Mouse (Mus musculus): ENCODE measurements at regions not wholly inside any gene's neighbourhood (a gene's known extent, or its start where the extent isn't known, plus 50 kb on each side); places are given as distances from the start of the nearest gene placed in this dataset.
A peak's percentile ranks its signal among the peaks of the same experiment; 100 is the strongest.

- 85% methylated on average over 1 of the region's 1 CpGs for WGBS
- no peak for DNase-seq (ENCODE audit: low read depth, low spot score)
These were observed 233.8 kb upstream of the Gm26657 start for GRCm38 (mm10) chr4:56506067-56506466.

DNA sequence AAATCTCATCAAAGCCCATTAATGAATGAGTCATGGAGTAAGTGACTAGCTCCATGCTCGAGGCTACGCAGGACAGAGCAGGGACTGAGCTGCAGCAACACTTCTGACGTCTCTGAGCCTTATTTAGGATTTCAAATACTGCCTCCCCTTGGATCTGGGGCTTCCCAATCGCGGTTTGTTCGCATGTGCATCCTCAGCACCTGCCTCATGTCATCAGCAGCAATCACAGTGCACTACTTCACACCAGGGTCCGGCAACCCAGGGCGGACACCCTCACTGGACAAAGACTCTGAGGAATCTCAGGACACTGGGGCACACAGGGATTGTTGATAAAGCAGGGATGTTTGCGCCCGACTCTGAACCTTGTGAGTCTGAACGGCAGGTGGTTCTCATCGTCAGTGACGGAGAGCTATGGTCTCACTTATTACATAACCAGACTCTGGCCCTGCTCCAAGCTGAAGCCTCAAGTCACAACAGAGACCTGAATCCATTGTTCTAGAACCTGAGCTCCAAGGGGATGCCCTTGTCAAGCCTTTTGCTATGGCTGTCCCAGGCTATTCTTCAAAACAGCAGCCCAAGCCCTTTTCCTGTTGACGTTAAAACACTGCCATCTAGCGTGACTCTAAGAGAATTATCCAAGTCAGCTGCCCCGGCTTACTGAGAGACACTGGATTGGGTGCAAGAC, 247.2 kb upstream of the Gm26657 start:
- peak; percentile 36 for DNase-seq (ENCODE audit: low read depth, low spot score)
- 36% methylated on average over 16 of the region's 16 CpGs for WGBS

DNA sequence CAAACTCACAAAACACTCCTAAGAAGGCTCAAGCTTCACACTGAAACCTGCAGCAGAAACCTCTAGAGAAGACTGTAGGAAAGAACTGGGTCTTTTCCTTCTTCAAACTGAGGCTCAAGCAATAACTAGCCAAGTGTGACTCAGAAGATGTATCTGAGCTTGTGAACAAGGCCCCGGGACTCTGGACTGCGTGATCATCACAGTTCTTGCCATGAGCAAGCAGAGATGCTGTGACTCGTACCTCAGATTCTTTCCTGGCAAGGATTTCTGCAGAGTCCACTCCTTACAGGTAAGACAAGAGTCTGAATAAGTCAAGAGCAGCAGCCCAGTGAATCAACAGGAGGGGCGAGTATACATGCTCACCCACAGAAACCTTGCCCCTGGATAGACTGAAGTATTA, 250.5 kb upstream of the Gm26657 start:
- no peak for DNase-seq (ENCODE audit: low read depth, low spot score)
- 79% methylated on average over 4 of the region's 4 CpGs for WGBS

- no peak for DNase-seq (ENCODE audit: low read depth, low spot score)
- WGBS, result 82% methylated on average over 8 of the region's 8 CpGs
These were observed 256.2 kb upstream of the Gm26657 start for GRCm38 (mm10) chr4:56483708-56484107.

DNA sequence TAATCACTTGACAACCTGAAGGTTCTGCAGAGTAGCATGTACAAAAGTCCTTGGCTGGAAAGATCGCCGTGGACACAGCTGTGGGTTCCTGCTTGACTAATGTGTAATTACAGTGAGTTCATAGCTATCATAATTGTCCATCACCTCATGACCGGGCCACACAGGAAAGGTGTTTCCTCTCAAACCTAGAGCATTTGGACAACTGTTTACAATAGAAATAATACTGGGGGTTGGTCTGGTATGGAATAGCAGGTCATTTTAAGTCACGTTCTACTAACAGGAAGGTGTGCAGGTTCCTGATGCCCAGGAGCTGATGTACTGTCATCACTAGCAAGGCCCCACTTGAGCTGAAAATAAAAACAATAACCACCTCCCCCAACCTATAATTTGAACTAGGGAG, 283.1 kb upstream of the Gm26657 start:
- WGBS, result 76% methylated on average over 4 of the region's 4 CpGs
- no peak for DNase-seq (ENCODE audit: low read depth, low spot score)

- WGBS, result 43% methylated on average over 8 of the region's 8 CpGs
- no peak for DNase-seq (ENCODE audit: low read depth, low spot score)
These were observed 318.3 kb upstream of the Gm26657 start for GRCm38 (mm10) chr4:56421575-56421974.

DNA sequence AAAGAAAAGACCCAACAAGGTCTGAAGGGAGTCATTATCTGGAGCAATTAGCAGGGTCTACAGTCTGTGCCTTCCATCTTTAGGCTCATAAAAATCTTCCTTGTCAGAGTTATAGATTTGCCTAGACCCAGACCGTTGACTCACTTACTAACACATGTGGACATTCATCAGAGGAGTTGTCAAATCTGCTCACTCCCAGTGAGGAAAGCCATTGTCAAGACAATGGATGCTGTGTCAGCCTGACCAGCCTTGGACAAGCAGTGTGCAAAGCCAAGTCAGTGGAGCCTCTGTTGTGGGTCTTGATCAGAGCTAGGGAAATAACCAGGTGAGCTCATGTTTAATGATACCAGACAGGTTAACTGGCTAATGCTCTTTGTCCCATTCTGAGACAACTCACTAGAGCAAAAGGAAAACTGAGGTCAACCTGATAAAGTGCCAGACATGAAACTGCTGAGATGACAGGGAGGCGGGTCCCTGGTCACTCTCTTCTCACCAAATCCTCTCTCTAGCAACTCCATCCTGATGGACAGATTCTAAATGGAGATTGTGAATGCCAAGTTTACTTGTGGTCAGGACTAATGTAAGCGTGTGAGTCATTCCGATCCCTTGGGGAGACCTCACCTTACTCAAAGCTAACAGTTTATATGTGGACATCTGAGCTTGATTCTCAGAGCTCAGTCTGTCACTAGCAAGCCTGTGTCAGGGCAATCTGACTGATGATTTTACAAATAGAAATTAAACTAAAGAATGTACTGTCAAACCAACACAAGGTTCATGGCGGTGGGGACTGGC, 320.6 kb upstream of the Gm26657 start:
- 76% methylated on average over 5 of the region's 5 CpGs for WGBS
- DNase-seq (ENCODE audit: low read depth, low spot score), result no peak

DNA sequence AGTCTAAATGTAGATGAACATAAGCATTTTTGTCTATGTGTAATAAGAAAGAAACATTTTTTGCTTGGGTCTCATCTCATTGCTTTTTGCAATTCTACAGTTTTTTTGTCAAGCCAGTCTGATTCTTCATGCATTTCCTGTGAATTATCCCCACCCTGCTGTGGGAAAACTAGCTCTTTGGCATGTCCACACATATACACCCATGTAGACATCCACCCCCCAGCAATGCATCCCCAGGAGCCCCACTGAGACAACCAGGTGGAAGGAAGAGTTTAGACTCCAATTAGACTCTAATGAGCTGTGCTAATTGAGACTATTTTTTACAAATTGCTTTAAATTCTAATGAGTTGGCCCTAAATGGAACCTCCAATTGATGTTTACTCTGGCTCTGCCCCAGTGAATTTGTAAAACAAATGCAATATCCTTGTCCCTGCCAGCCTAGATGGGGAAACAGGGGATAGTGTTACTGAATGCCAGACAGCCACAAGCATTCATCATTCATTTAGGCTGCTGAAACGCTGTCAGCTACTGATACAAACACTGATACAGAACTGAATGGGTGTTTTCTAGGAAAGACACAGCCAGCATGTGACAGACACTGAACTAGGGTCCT, 328.7 kb upstream of the Gm26657 start:
- WGBS, result 39% methylated on average over 1 of the region's 1 CpGs
- DNase-seq (ENCODE audit: low read depth, low spot score), result no peak

DNA sequence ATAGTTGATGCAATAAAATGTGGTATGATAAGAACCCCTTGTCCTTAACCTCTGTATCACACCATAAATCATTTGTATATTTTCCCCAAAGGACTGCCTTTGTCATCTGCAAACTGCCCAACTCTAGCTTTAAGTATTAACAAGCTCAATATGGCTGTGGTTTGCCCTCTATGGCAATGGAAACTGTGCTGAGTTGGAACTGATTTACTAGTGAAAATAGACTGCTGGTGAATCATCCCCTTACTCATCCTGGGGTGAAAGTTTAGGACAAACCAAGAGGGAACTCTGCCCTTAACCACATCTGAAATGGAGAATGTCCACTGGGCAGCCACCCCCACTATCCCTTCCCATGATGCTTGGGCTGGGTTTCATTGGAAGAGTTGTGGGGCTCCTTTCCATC, 346.1 kb upstream of the Gm26657 start:
- DNase-seq (ENCODE audit: low read depth, low spot score), result no peak

DNA sequence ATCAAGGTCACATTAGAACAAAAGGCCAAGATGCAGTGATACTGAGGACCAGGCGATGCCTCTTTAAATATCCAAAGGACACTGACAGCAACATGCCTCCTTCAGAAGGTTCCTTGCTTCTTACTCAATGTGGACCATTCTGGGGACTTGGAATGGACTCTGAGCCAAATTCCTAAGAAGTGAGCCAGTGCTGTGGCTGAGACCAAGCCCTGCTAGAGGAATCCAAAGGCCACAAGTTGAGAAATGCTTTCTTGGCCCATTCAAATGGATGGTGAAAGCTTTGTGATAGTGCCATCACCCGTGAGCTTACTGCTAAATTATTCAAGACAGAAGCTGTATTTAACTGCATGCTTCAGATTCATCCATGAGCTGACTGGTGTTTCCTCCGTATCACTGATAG, 352.8 kb upstream of the Gm26657 start:
- DNase-seq (ENCODE audit: low read depth, low spot score), result no peak
- WGBS, result 82% methylated on average over 3 of the region's 3 CpGs

GRCm38 (mm10) chr4:56375745-56376144, 364.1 kb upstream of the Gm26657 start:
- 74% methylated on average over 5 of the region's 5 CpGs for WGBS
- DNase-seq (ENCODE audit: low read depth, low spot score), result no peak

DNA sequence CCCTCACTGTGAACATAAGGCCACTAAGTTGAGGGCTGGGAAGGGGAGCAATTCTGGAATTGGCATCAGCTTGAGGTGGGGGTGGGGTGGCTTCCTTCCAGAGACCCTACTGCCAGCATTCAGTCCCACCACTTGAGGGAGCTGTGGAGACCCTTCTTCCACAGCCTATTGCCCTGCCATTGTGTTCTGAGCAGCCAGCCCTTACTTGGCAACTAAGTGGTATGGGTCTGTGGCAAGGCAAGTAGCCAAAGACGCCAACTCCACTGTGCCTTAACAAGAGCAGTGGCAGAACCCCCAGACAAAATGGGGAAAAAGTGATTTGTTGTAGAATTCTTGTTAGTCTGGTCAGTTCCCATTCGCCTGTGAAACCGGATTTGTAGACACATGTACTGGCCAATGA, 365.4 kb upstream of the Gm26657 start:
- 83% methylated on average over 3 of the region's 3 CpGs for WGBS
- no peak for DNase-seq (ENCODE audit: low read depth, low spot score)

DNA sequence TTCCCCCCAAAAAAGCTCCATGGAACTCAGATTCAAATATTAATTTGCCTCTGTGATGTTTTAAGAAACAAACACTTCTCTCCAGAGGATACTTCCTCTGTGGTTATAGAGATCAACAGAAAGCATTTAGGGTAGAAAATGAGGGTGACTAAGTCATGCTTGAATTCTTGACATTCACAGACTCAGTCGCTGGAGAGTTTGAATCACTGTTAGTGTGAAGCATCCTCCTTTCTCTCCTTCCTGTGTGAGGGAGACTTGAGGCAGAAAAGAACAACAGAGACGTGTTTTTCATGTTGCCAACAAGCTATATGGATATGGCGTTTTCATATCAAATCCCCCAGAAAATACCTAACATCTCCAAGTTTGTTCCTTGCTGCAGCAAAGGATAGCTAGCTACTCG, 366.1 kb upstream of the Gm26657 start:
- 60% methylated on average over 4 of the region's 4 CpGs for WGBS
- DNase-seq (ENCODE audit: low read depth, low spot score), result no peak

- DNase-seq (ENCODE audit: low read depth, low spot score), result no peak
- 70% methylated on average over 4 of the region's 4 CpGs for WGBS
These were observed 366.7 kb upstream of the Gm26657 start for GRCm38 (mm10) chr4:56373167-56373566.

DNA sequence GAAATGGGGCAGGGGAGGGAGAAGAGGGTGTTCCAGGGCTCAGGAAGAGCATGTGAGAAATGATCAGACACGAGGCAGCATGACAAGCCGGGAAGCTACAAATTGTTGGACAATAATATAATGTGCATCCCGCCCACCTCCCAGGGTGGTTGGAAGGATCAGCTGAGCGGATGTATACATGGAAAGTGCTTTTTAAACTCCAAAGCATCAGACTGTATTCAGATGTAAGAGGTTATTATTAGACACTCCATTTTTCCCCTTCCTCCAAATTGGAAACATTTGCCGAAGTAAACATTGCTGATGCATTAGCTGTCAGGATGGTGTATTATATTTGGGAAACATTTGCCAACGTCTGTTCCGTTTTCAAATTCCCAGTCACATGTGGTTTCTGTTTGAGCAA, 367.2 kb upstream of the Gm26657 start:
- DNase-seq (ENCODE audit: low read depth, low spot score), result no peak
- 70% methylated on average over 7 of the region's 7 CpGs for WGBS

GRCm38 (mm10) chr4:56364594-56364993, 375.3 kb upstream of the Gm26657 start:
- WGBS, result 74% methylated on average over 6 of the region's 6 CpGs
- DNase-seq (ENCODE audit: low read depth, low spot score), result no peak

GRCm38 (mm10) chr4:56362121-56362520, 377.7 kb upstream of the Gm26657 start:
- 27% methylated on average over 6 of the region's 6 CpGs for WGBS
- no peak for DNase-seq (ENCODE audit: low read depth, low spot score)

- DNase-seq (ENCODE audit: low read depth, low spot score), result peak; percentile 24
- 30% methylated on average over 5 of the region's 5 CpGs for WGBS
These were observed 390.7 kb upstream of the Gm26657 start for GRCm38 (mm10) chr4:56349216-56349615.

DNA sequence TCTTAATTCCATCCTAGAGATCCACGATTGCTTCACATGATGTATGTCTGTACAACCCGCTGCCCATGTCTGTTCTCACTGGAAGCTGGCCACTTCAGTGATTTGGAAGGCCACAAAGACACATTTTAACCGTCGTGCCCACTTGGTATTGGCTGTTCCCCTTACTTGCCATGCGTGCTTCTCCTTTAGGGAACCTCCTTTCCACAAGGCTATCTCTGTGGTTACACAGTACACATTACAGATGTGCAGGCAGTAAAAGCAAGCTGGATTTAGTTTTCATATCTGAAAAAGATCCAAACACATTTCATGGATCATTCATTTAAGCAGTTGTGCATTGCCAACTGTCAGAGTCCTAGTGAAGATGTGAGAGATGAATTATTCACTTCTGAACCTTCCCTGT, 414.7 kb upstream of the Gm26657 start:
- DNase-seq (ENCODE audit: low read depth, low spot score), result no peak
- 85% methylated on average over 5 of the region's 5 CpGs for WGBS

- no peak for DNase-seq (ENCODE audit: low read depth, low spot score)
- 59% methylated on average over 4 of the region's 4 CpGs for WGBS
These were observed 420.7 kb upstream of the Gm26657 start for GRCm38 (mm10) chr4:56319134-56319533.
